ENCODE assay signal across 7 mouse cellular contexts in genomic region chr11:11836713-11837370, GRCm38 (mm10). TPM values are rescaled to one million over a fixed set of nuclear protein-coding genes. Genes with fewer than 3 reads are reported as not detected.
DNase-seq lines count a peak whose midpoint lies in the region; ATAC-seq and TF ChIP-seq lines count a peak whose summit lies in the region.

No protein-coding gene starts in this region.

- H3K4me3 ChIP-seq in E14TG2a.4 (replicated peaks; ENCODE audit: low read length): peak overlapping the region; percentile 64
- peak overlapping the region; percentile 31 for H3K4me3 ChIP-seq in heart, embryonic 16.5 days (ENCODE audit: low read length)
- no peak overlapping the region for H3K4me3 ChIP-seq in limb, embryonic 15.5 days
- no peak overlapping the region for H3K4me3 ChIP-seq in forebrain, embryonic 13.5 days

- peaks cover 10% of the 10 kb centered on the region for H3K27me3 ChIP-seq in E14TG2a.4 (ENCODE audit: insufficient read depth, low read length)
- no peaks in the 10 kb centered on the region for H3K27me3 ChIP-seq in heart, embryonic 16.5 days (ENCODE audit: control insufficient read depth, insufficient read depth, low read length)
- no peaks in the 10 kb centered on the region for H3K27me3 ChIP-seq in limb, embryonic 15.5 days
- H3K27me3 ChIP-seq in forebrain, embryonic 13.5 days: peaks cover 6% of the 10 kb centered on the region

- no peak for TF ChIP-seq CTCF in E14TG2a.4 (conservative IDR thresholded peaks at IDR 0.05; ENCODE audit: low read length)

- peak; percentile 36 to 55 for DNase-seq in natural killer cell, adult 2 months (ENCODE audit: low spot score in 2 of 2)
- DNase-seq in layer of hippocampus, adult 9-10 months (ENCODE audit: low spot score): no peak

- WGBS in heart, embryonic 16.5 days: 9% methylated on average over 18 of the region's 18 CpGs
- WGBS in limb, embryonic 15.5 days: 43% methylated on average over 18 of the region's 18 CpGs
- WGBS in forebrain, embryonic 13.5 days: 54% methylated on average over 18 of the region's 18 CpGs

- H3K4me1 ChIP-seq in E14TG2a.4 (replicated peaks; ENCODE audit: low read depth, low read length): peaks cover 44% of the 10 kb centered on the region
- peaks cover 49% of the 10 kb centered on the region for H3K4me1 ChIP-seq in heart, embryonic 16.5 days (ENCODE audit: control insufficient read depth, insufficient read depth, low read length)
- H3K4me1 ChIP-seq in limb, embryonic 15.5 days: peaks cover 34% of the 10 kb centered on the region
- peaks cover 7% of the 10 kb centered on the region for H3K4me1 ChIP-seq in forebrain, embryonic 13.5 days

- peak overlapping the region; percentile 58 for H3K4me2 ChIP-seq in heart, embryonic 16.5 days (ENCODE audit: low read depth, low read length)
- H3K4me2 ChIP-seq in limb, embryonic 15.5 days: peak overlapping the region; percentile 15; the same call in 1 of the 2 replicates
- no peak overlapping the region for H3K4me2 ChIP-seq in forebrain, embryonic 13.5 days

- no peaks in the 10 kb centered on the region for H3K9me3 ChIP-seq in E14TG2a.4 (ENCODE audit: low read length)
- H3K9me3 ChIP-seq in heart, embryonic 16.5 days (replicated peaks; ENCODE audit: control insufficient read depth, low read length): no peaks in the 10 kb centered on the region
- H3K9me3 ChIP-seq in limb, embryonic 15.5 days: no peaks in the 10 kb centered on the region
- H3K9me3 ChIP-seq in forebrain, embryonic 13.5 days (replicated peaks): no peaks in the 10 kb centered on the region

- H3K36me3 ChIP-seq in E14TG2a.4 (ENCODE audit: insufficient read depth, low read length): no peaks in the 10 kb centered on the region
- H3K36me3 ChIP-seq in heart, embryonic 16.5 days (ENCODE audit: control insufficient read depth, insufficient read depth): no peaks in the 10 kb centered on the region
- H3K36me3 ChIP-seq in limb, embryonic 15.5 days: no peaks in the 10 kb centered on the region
- no peaks in the 10 kb centered on the region for H3K36me3 ChIP-seq in forebrain, embryonic 13.5 days (ENCODE audit: poor library complexity, severe bottlenecking)

- peak overlapping the region; percentile 86 for H3K27ac ChIP-seq in heart, embryonic 16.5 days (ENCODE audit: low read length)
- H3K27ac ChIP-seq in limb, embryonic 15.5 days: peak overlapping the region; percentile 79
- no peak overlapping the region for H3K27ac ChIP-seq in forebrain, embryonic 13.5 days

- peak overlapping the region; percentile 70 for H3K9ac ChIP-seq in heart, embryonic 16.5 days (ENCODE audit: low read length)
- no peak overlapping the region for H3K9ac ChIP-seq in limb, embryonic 15.5 days
- no peak overlapping the region for H3K9ac ChIP-seq in forebrain, embryonic 13.5 days

- peak; percentile 68 for ATAC-seq in activated CD4-positive, CD25-positive, alpha-beta regulatory T cell, adult 4 months
- peak; percentile 80 for ATAC-seq in heart, embryonic 16.5 days (replicated peaks; ENCODE audit: extremely low read depth, insufficient read depth, low FRiP score)
- ATAC-seq in limb, embryonic 15.5 days (ENCODE audit: insufficient number of reproducible peaks, low FRiP score, low TSS enrichment, low read depth): no peak
- ATAC-seq in forebrain, embryonic 13.5 days: no peak

RNA-seq across cellular contexts. Expression of gene Fignl1, which starts 28.1 kb away (rescaled TPM):
- polyA plus RNA-seq in activated CD4-positive, CD25-positive, alpha-beta regulatory T cell, adult 4 months (2017; shearing (Covaris generic)): 10 to 100 TPM; 23.8 to 32.5 TPM
- 46.3 and 56.0 TPM in 2 replicates for polyA plus RNA-seq in heart, embryonic 16.5 days (2015; fragmentation: Nextera tagmentation; extraction: Ambion mirVana)
- polyA plus RNA-seq in limb, embryonic 15.5 days (2015; fragmentation: Nextera tagmentation; extraction: Ambion mirVana): 41.8 and 43.2 TPM in 2 replicates
- 51.5 and 55.5 TPM in 2 replicates for polyA plus RNA-seq in forebrain, embryonic 13.5 days (2015; fragmentation: Nextera tagmentation; extraction: Ambion mirVana)

Comparison
In these comparisons a context has a peak if more than half of its experiments do, and no peak if none do; other contexts are left out.
1. H3K4me3 ChIP-seq: peak in E14TG2a.4 (single experiment) and heart, embryonic 16.5 days (single experiment); none in limb, embryonic 15.5 days (single experiment) and forebrain, embryonic 13.5 days (single experiment).
2. ATAC-seq: peak in activated CD4-positive, CD25-positive, alpha-beta regulatory T cell, adult 4 months (single experiment) and heart, embryonic 16.5 days (single experiment); none in limb, embryonic 15.5 days (single experiment) and forebrain, embryonic 13.5 days (single experiment).